Mouse (Mus musculus) MEL (cell line): ENCODE data around the gene St6galnac4. TPM values are rescaled to one million over a fixed set of nuclear protein-coding genes. Genes with fewer than 3 reads are reported as not detected.

ENCODE experiments used
- DNase-seq: peaks from one replicate; pipeline ENCODE4 v3.0.0; 2011; ENCODE audit warnings: low read depth, low spot score
- H3K27ac ChIP-seq: 2 replicates; pipeline ENCODE4 v1.5.1; 2012; ENCODE audit warnings: low read depth, mild to moderate bottlenecking, control low read depth, low read length, moderate library complexity; ENCODE audit not compliant: control insufficient read depth
- H3K27me3 ChIP-seq, 2 experiments: fragments of 150-350 bp in 1 of 2; sonication (generic) in 1 of 2; 2 replicates each; pipeline ENCODE4 v1.6.1; 2012; ENCODE audit warnings: low read length in 2 of 2, mild to moderate bottlenecking in 2 of 2, improper control_type of control experiment in 1 of 2, moderate library complexity in 1 of 2; ENCODE audit not compliant: insufficient read depth in 2 of 2, control insufficient read depth in 1 of 2
- H3K36me3 ChIP-seq, 2 experiments: 2 replicates each; pipeline ENCODE4 v1.6.1; 2012 to 2014; ENCODE audit warnings: low read length in 2 of 2, improper control_type of control experiment in 1 of 2, inconsistent platforms in 1 of 2, mild to moderate bottlenecking in 1 of 2; ENCODE audit not compliant: insufficient read depth in 2 of 2, control insufficient read depth in 1 of 2
- H3K4me1 ChIP-seq, 2 experiments: fragments of 150-350 bp in 1 of 2; sonication (generic) in 1 of 2; 2 replicates each; pipeline ENCODE4 v1.6.1; 2012; ENCODE audit warnings: low read length in 2 of 2, improper control_type of control experiment in 1 of 2, mild to moderate bottlenecking in 1 of 2; ENCODE audit not compliant: insufficient read depth in 2 of 2, control insufficient read depth in 1 of 2
- H3K4me3 ChIP-seq, 2 experiments: fragments of 150-350 bp in 1 of 2; sonication (generic) in 1 of 2; 2 replicates each; pipeline ENCODE4 v1.5.1; 2012; ENCODE audit warnings: low read depth in 2 of 2, low read length in 2 of 2, mild to moderate bottlenecking in 2 of 2, moderate library complexity in 2 of 2, control low read depth in 1 of 2, improper control_type of control experiment in 1 of 2; ENCODE audit not compliant: control insufficient read depth in 1 of 2, insufficient read depth in 1 of 2
- H3K79me2 ChIP-seq: 2 replicates; pipeline ENCODE4 v1.6.1; 2012; ENCODE audit warnings: mild to moderate bottlenecking, low read length, moderate library complexity; ENCODE audit not compliant: control insufficient read depth, poor library complexity, insufficient read depth
- H3K9ac ChIP-seq: 2 replicates; pipeline ENCODE4 v1.6.1; 2012; ENCODE audit warnings: low read depth, mild to moderate bottlenecking, control low read depth, low read length, moderate library complexity; ENCODE audit not compliant: control insufficient read depth, poor library complexity, severe bottlenecking
- H3K9me3 ChIP-seq: fragments of 150-350 bp; sonication (generic); replicated peaks from 2 replicates; pipeline ENCODE4 v1.6.1; 2012; ENCODE audit warnings: mild to moderate bottlenecking, low read length, improper control_type of control experiment, moderate library complexity; ENCODE audit not compliant: insufficient read depth
- CHD1 ChIP-seq: IDR thresholded peaks from 2 replicates; pipeline ENCODE4 v1.6.1; 2012; ENCODE audit warnings: low read depth, mild to moderate bottlenecking, inconsistent platforms, low read length, improper control_type of control experiment
- CTCF ChIP-seq, 3 experiments: IDR thresholded peaks in 2 of 3; conservative IDR thresholded peaks in 1 of 3; 2 replicates each; pipeline ENCODE4 v1.5.1; 2011 to 2012; ENCODE audit warnings: low read length in 3 of 3, low read depth in 2 of 3, mild to moderate bottlenecking in 2 of 3, improper control_type of control experiment in 1 of 3, inconsistent platforms in 1 of 3, mixed read lengths in 1 of 3, moderate library complexity in 1 of 3; ENCODE audit not compliant: control insufficient read depth in 1 of 3, insufficient read depth in 1 of 3, poor library complexity in 1 of 3, severe bottlenecking in 1 of 3
- ELF1 ChIP-seq: IDR thresholded peaks from 2 replicates; pipeline ENCODE4 v1.6.1; 2014; ENCODE audit warnings: low read depth, mild to moderate bottlenecking, inconsistent platforms, low read length, improper control_type of control experiment, moderate library complexity
- EP300 ChIP-seq, 2 experiments: IDR thresholded peaks; 2 replicates each; pipeline ENCODE4 v1.6.1; 2011; ENCODE audit warnings: improper control_type of control experiment in 2 of 2, low read length in 2 of 2, low read depth in 1 of 2, mild to moderate bottlenecking in 1 of 2
- ETS1 ChIP-seq: IDR thresholded peaks from 2 replicates; pipeline ENCODE4 v1.6.1; 2012; ENCODE audit warnings: low read depth, mild to moderate bottlenecking, inconsistent platforms, low read length, improper control_type of control experiment, moderate library complexity
- HCFC1 ChIP-seq: IDR thresholded peaks from 2 replicates; pipeline ENCODE4 v1.6.1; 2012; ENCODE audit warnings: low read depth, mild to moderate bottlenecking, inconsistent platforms, low read length, improper control_type of control experiment, moderate library complexity
- MAFK ChIP-seq: IDR thresholded peaks from 2 replicates; pipeline ENCODE4 v1.6.1; 2011; ENCODE audit warnings: low read depth, mild to moderate bottlenecking, low read length, improper control_type of control experiment, borderline replicate concordance
- MAX ChIP-seq: IDR thresholded peaks from 2 replicates; pipeline ENCODE4 v1.6.1; 2011; ENCODE audit warnings: low read length, improper control_type of control experiment
- MEF2A ChIP-seq: IDR thresholded peaks from 2 replicates; pipeline ENCODE4 v1.6.1; 2014; ENCODE audit warnings: low read depth, mild to moderate bottlenecking, inconsistent platforms, low read length, improper control_type of control experiment; ENCODE audit not compliant: poor library complexity, insufficient replicate concordance, severe bottlenecking; ENCODE audit errors: extremely low read depth
- MXI1 ChIP-seq: IDR thresholded peaks from 2 replicates; pipeline ENCODE4 v1.6.1; 2011; ENCODE audit warnings: mild to moderate bottlenecking, low read depth, low read length, improper control_type of control experiment
- MYB ChIP-seq: IDR thresholded peaks from 2 replicates; pipeline ENCODE4 v1.6.1; 2011; ENCODE audit warnings: mild to moderate bottlenecking, low read depth, low read length, improper control_type of control experiment
- NRF1 ChIP-seq: IDR thresholded peaks from 2 replicates; pipeline ENCODE4 v1.6.1; 2014; ENCODE audit warnings: low read depth, mild to moderate bottlenecking, inconsistent platforms, low read length, improper control_type of control experiment, moderate library complexity; ENCODE audit not compliant: poor library complexity, insufficient read depth, severe bottlenecking
- POLR2AphosphoS2 ChIP-seq: IDR thresholded peaks from 2 replicates; pipeline ENCODE4 v1.6.1; 2011; ENCODE audit warnings: low read length, improper control_type of control experiment
- POLR2AphosphoS5 ChIP-seq: IDR thresholded peaks from 2 replicates; pipeline ENCODE4 v1.6.1; 2012; ENCODE audit warnings: low read depth, borderline replicate concordance, mild to moderate bottlenecking, inconsistent platforms, low read length, moderate library complexity, mixed read lengths
- RCOR1 ChIP-seq: IDR thresholded peaks from 2 replicates; pipeline ENCODE4 v1.6.1; 2012; ENCODE audit warnings: low read depth, mild to moderate bottlenecking, inconsistent platforms, low read length, improper control_type of control experiment
- SIN3A ChIP-seq: IDR thresholded peaks from 2 replicates; pipeline ENCODE4 v1.6.1; 2012; ENCODE audit warnings: low read length, improper control_type of control experiment, inconsistent platforms
- TBP ChIP-seq: IDR thresholded peaks from 2 replicates; pipeline ENCODE4 v1.8.0; 2011; ENCODE audit warnings: low read depth, low read length, improper control_type of control experiment
- TCF12 ChIP-seq: IDR thresholded peaks from 2 replicates; pipeline ENCODE4 v1.6.1; 2014; ENCODE audit warnings: low read depth, mild to moderate bottlenecking, inconsistent platforms, low read length, improper control_type of control experiment, moderate library complexity
- UBTF ChIP-seq: IDR thresholded peaks from 2 replicates; pipeline ENCODE4 v1.6.1; 2012; ENCODE audit warnings: low read depth, mild to moderate bottlenecking, inconsistent platforms, low read length, improper control_type of control experiment, moderate library complexity, borderline replicate concordance; ENCODE audit not compliant: insufficient read depth
- USF2 ChIP-seq, 2 experiments: IDR thresholded peaks; 2 replicates each; pipeline ENCODE4 v1.6.1; 2011 to 2012; ENCODE audit warnings: improper control_type of control experiment in 2 of 2, low read length in 2 of 2, borderline replicate concordance in 1 of 2, inconsistent platforms in 1 of 2, low read depth in 1 of 2, mild to moderate bottlenecking in 1 of 2; ENCODE audit not compliant: insufficient read depth in 1 of 2
- ZC3H11A ChIP-seq: IDR thresholded peaks from 2 replicates; pipeline ENCODE4 v1.6.1; 2012; ENCODE audit warnings: low read depth, mild to moderate bottlenecking, inconsistent platforms, low read length, improper control_type of control experiment
- ZKSCAN1 ChIP-seq: IDR thresholded peaks from 2 replicates; pipeline ENCODE4 v1.6.1; 2012; ENCODE audit warnings: low read depth, mild to moderate bottlenecking, inconsistent platforms, low read length, improper control_type of control experiment, moderate library complexity
- ZMIZ1 ChIP-seq: IDR thresholded peaks from 2 replicates; pipeline ENCODE4 v1.6.1; 2012; ENCODE audit warnings: low read depth, mild to moderate bottlenecking, inconsistent platforms, low read length, improper control_type of control experiment, moderate library complexity
- polyA plus RNA-seq, 2 experiments: library from polyadenylated mRNA; stranded (reverse) in 1 of 2; unstranded in 1 of 2; fragments of >175 nt in 1 of 2; fragments of >200 nt in 1 of 2; gene quantifications; 2 replicates each; pipeline versions ENCODE4 v1.2.1 to v1.2.4; 2012; ENCODE audit warnings: low replicate concordance in 2 of 2, low read depth in 1 of 2; ENCODE audit not compliant: insufficient read length in 2 of 2, insufficient read depth in 1 of 2, missing spikeins in 1 of 2
- total RNA-seq: library from RNA; depleted of rRNA; stranded (reverse); fragments of 300-350 nt; gene quantifications from 2 replicates; pipeline ENCODE4 v1.2.3, GENCODE M21; 2012

Gene St6galnac4
- total and polyA plus RNA-seq, 3 experiments, result 58.3 to 109 TPM; not detected in 1

- TF ChIP-seq MYB (no peak), POLR2AphosphoS5 (no peak), USF2 (IDR thresholded peaks at IDR 0.05; ENCODE audit: borderline replicate concordance in 1 of 2, insufficient read depth in 1 of 2, low read depth in 1 of 2, low read length in 2 of 2) (no peak), TBP (no peak), ELF1 (no peak), MXI1 (no peak), HCFC1 (no peak), ZKSCAN1 (no peak), EP300 (IDR thresholded peaks at IDR 0.05; ENCODE audit: low read depth in 1 of 2, low read length in 2 of 2) (no peak), CHD1 (no peak), SIN3A (no peak), ETS1 (no peak), RCOR1 (no peak), NRF1 (no peak), TCF12 (no peak), MAX (no peak), POLR2AphosphoS2 (no peak), ZC3H11A (no peak), UBTF (no peak)
- Histone ChIP-seq H3K9ac (peak overlapping the region; percentile 21; the same call in 1 of the 2 replicates), H3K4me3 (peak overlapping the region; percentile 10 to 91; a peak in 3 of 4 replicates)
These were observed 2.4 kb downstream of the St6galnac4 start for GRCm38 (mm10) chr2:32589213-32589795.

DNA sequence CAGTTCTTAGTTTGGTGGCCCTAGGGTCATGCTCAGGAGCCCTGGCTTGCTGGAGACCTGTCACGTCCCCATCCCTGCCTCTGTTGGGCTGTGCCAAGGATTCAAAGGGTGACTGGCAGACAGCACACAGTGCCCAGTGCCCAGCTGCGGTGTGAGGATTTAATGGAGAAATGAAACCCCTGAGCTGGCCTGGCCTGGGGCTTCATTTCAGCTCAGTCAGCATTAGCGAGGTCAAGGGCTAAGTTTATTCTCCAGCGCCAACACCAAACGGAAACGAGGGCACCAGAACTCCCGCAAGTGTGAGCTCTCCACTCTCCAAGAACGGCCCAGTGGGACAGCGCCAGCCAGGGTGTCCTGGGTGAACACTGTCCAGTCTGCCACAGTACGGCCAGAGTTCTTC is 3.3 kb downstream of the St6galnac4 start:
- Histone ChIP-seq H3K27ac (no peak overlapping the region), H3K27me3 (no peaks in the 10 kb centered on the region), H3K36me3 (peaks cover 0 to 12% of the 10 kb centered on the region in 2 experiments; a peak in 3 of 4 replicates), H3K79me2 (peaks cover 32% of the 10 kb centered on the region), H3K9ac (no peak overlapping the region), H3K4me1 (peaks cover 5 to 18% of the 10 kb centered on the region in 2 experiments; a peak in 3 of 4 replicates), H3K9me3 (no peaks in the 10 kb centered on the region), H3K4me3 (no peak overlapping the region)
- TF ChIP-seq MAFK (no peak), ETS1 (no peak), MEF2A (no peak), MAX (no peak), POLR2AphosphoS5 (no peak), UBTF (no peak), ZMIZ1 (no peak), CTCF (IDR thresholded peaks at IDR 0.05 in 2 of 3, conservative IDR thresholded peaks at IDR 0.05 in 1 of 3; ENCODE audit: control insufficient read depth in 1 of 3, insufficient read depth in 1 of 3, low read depth in 2 of 3, low read length in 3 of 3, poor library complexity in 1 of 3, severe bottlenecking in 1 of 3) (no peak), ZC3H11A (no peak), TCF12 (no peak), USF2 (IDR thresholded peaks at IDR 0.05; ENCODE audit: borderline replicate concordance in 1 of 2, insufficient read depth in 1 of 2, low read depth in 1 of 2, low read length in 2 of 2) (no peak)
- DNase-seq, result no peak

More at GRCm38 (mm10) chr2:32589213-32589795, 2.4 kb downstream of the St6galnac4 start:
- no peak for DNase-seq
- no peaks in the 10 kb centered on the region for H3K27me3 ChIP-seq
- H3K4me1 ChIP-seq, result peaks cover 5 to 18% of the 10 kb centered on the region in 2 experiments; a peak in 3 of 4 replicates
- H3K9me3 ChIP-seq, result no peaks in the 10 kb centered on the region
- H3K36me3 ChIP-seq, result peaks cover 0 to 12% of the 10 kb centered on the region in 2 experiments; a peak in 3 of 4 replicates
- H3K27ac ChIP-seq, result no peak overlapping the region
- peaks cover 32% of the 10 kb centered on the region for H3K79me2 ChIP-seq
